Mouse (Mus musculus) cerebellum, adult (tissue): ENCODE data around the gene Tlnrd1.
A peak's percentile ranks its signal among the peaks of the same experiment; 100 is the strongest.

Source experiments
- ATAC-seq: cut with Nextera tagmentation; 2 replicates; pipeline ENCODE4 v1.9.2; 2017; ENCODE audit warnings: mild to moderate bottlenecking, moderate library complexity, mixed read lengths; ENCODE audit not compliant: insufficient number of reproducible peaks, low FRiP score, low TSS enrichment

The Tlnrd1 gene

DNA sequence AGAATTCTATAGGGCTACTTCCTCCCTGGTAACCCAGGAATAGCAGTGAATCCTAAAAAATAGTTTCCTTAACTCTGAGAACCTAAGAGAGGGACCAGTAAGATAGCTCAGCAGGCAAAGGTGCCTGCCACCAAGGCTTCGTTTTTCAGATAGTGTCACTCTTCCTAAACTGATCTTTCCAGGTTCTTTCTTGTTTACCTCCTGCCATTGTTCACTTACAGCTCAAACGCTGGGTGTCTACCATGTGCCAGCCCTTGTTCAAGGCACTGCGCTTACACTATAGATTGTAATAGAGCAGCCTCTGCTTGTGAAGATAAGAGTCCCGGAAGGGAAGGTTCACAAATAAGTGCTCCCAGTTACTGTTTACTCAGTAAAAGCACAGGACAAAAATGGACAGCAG, 1.7 kb upstream of the Tlnrd1 start:
- no peak for ATAC-seq

DNA sequence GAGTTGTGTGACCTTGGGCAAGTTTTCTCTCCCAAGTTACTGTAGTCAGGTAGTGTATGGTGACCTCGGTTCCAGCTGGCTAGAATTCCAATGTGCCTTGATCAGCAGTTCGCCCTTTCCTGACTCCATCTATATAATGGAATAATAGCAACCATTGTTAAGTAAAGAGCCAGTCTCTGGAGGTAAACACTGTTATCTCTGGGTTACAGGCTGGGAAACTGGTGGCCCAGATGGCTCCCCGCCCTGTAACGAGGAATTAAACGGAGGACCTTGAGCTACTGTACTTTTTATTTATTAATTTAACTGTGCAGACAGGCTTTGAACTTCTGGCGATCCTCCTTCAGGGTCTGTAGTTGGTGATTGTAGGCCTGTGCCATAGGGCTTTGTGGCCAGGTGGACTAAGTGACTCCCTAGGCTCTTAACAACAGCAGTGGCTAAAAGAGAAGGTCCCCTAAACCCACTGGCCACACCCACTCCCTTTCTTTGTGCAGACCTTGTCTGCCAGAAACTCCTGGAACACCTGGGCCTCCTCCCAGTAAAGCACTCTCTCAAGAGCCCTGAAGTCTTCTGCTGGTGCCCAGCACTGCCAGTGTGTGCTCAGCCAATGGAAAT, 922 bp upstream of the Tlnrd1 start:
- no peak for ATAC-seq

DNA sequence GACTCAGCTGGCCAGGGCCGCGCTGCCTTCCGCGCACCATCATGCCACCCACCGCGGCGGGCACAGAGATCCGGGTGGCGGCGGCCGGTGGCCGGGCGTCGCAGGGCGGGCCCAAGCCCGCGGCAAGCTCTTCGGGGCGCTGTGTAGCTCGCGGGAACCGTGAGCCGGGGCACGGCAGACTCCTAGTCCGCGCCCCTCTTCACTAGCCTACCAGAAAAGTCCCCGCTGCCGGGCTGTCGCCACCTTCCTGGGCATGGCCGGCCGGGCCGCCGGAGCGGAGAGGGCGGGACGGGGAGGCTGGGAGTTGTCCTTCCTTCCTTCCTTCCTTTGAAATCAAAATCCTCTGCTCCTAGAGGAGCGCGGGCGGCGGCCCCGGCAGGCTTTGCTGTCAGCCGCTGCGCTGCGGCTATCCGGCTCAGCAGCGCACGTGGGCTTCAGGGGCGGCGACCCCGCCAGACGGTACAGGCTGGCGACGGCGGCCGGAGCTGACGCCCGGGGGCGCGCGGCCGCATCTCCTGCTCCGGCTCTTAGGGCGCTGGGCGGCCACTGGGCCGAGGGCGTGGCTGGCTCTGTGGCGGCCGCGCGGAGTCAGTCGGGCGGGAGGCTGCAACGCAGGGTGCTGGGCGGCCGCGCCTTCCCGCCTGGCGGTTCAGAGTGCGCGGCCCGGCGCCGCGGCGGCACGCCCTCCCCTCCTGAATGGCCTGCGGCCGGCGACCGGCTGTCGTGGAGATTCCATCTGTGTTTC, 657 bp downstream of the Tlnrd1 start:
- ATAC-seq = peak; percentile 65

DNA sequence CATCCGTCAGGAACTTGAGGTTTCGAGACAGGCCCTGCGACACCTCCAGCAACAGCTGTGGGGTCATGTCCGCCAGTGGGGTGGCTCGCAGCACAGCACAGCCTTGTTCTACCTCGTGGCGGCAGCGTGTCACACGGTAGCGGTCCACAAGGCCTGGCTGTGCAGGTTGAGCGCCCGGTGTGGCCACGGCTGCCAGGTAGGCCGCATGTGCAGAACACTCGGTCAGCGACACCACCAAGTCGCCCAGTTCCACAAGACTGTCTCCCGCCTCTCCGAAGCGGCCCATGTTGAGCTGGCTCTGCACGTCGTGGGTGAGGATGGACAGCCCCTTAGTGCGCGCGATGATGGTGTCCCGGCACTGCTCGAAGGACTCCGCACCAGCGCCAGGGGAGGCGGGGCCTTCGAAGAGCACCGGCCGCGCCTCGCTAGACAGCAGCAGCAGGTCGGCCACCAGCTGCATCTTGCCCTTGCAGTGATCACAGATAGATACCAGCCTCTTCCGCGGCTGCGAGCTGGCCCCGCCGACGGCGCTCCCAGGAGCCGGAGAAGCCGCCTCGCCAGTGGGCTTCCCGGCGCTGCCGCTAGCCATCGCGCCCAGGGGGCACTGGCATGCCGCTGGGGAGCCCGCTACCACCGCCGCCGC, 1.4 kb downstream of the Tlnrd1 start:
- no peak for ATAC-seq

DNA sequence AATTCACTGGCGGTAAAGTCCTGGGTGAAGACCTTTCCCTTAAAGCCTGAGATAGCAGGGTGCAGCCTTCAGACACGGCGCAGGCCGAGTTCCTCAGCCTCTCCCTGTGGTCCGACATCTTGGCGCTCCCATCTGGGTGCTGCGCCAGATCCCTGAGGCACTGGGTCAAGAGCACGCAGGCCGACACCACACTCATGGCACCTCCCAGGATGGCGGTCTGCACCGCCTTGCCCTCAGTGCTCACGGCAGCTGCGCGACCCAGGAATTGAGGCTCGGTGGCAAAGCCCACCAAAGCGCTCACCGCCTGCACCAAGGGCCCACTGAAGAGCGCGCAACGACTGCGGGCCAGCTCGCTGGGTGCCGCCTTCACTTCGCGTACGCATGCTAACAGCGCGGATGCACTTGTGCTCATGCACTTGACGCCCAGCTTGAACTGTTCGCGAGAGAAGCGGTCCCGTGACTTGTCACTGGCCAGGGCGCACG, 1.9 kb downstream of the Tlnrd1 start:
- no peak for ATAC-seq

DNA sequence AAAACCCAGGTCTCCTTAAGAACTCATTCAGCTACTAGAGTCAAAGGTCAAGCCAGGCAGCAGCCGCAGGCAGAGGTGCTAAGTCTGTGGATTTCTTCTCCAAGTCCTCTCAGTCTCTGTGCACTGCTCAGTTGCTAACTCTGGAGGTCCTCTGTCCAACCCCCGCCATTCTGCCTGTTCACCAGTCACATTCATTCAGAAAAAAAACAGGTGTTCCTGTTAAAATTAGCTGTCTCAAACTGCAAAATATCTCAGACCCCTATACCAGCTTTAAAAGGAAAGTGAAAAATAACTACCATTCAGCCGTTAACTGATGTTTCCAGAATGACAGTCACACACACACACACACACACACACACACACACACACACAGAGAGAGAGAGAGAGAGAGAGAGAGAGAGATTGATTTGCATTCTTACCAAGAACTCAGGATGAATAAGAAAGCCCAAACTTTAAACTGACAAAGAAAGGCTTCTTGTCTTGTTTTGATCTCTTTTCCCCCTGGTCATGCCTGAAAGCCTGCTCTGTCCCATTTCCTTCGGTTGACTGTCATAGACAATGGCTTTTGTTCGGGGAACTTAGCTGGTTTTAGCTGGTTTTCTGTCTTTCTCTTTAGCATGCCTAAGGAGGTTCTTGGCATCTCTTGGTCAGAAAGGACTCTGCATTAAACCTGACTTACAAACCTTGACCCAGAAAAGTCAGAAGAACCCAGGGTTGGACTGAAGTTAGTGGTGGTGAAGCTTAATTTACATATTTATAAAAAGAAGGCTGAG, 5.2 kb downstream of the Tlnrd1 start:
- ATAC-seq = no peak

DNA sequence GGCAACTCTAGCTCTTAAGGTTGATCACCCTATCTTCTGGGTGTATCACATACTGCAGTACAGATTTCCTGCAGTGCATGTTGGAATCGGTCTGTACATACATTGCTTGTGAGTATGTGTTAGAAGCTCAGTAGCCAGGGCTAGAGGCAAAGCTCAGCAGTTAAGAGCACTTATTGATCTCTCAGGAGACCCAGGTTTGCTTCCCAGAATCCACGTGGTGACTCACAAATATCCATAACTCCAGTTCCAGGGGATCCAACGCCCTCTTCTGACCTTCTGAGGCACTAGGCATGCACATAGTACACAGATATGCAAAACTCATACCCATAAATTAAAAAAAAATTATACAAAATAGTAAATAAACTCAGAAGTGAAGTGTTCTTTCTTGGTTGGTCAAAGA, 7.0 kb downstream of the Tlnrd1 start:
- no peak for ATAC-seq

DNA sequence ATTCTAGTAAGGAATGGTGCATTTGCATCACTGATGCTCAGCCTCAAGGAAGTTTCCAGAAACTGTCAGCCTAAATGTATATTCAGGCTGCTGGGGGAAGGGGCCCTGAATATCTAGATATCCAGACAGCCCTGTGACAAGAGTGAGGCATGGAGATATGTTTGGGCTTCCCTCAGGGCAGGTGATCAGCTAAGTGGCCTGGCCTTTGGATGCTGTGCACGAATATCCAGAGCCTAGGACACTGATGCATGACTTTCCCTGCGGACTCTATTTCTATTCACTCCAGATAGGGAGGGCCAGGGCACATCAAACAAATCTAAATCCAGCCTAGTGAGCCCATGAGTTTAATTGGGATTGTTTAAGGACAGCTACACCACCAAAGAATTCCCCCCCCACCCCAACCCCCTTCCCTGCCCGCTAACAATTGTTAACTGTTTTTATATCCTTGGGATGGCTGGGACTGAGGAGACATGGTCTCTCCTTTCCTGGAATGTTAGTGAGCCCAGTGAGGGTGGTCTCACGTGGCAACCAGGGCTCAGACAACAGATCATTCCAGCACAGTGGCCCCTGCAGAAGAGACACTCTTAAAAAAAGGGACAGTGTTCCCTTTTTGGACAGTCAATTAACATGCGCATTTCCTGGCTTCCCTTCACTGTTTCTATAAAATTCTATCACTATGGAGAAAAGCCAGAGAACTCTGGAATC, 14.1 kb downstream of the Tlnrd1 start:
- no peak for ATAC-seq

DNA sequence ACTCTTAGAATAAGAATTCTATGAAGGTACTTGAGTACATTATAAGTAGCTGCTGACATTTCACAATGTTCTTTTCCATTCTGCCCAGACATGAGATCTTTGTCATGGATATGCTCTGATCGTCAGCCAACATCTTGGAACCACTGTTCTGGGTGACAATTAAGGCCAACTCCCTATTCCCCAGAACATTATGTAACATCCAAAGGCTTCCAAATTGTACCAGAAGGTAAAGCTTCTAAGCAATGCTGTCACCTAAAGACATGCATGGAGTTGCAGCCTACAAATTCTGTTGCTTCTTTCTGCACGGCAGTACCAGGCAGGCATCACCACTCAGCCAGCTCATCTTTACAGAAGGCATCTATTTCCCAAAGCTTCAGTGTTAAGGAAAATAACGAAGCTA, 15.9 kb downstream of the Tlnrd1 start:
- ATAC-seq = no peak

DNA sequence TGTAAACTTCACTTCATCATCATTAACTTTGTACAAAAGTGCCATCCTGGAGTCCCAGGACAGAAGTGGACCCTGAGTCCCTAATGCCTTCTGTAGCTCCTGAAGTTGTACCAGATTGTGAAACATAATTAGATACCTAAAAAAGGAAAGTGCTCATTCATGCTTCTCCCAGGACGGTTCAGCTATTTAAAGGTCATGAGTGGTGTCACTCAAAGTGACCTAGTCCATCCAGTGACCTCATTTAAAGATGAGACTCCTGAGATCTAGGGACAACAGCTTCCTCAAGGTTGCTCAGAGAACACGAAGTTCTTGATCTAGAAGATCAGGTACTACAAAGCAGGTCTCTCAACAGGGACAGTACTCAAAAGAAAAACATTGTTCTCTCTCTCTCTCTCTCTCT, 20.6 kb downstream of the Tlnrd1 start:
- ATAC-seq = no peak

DNA sequence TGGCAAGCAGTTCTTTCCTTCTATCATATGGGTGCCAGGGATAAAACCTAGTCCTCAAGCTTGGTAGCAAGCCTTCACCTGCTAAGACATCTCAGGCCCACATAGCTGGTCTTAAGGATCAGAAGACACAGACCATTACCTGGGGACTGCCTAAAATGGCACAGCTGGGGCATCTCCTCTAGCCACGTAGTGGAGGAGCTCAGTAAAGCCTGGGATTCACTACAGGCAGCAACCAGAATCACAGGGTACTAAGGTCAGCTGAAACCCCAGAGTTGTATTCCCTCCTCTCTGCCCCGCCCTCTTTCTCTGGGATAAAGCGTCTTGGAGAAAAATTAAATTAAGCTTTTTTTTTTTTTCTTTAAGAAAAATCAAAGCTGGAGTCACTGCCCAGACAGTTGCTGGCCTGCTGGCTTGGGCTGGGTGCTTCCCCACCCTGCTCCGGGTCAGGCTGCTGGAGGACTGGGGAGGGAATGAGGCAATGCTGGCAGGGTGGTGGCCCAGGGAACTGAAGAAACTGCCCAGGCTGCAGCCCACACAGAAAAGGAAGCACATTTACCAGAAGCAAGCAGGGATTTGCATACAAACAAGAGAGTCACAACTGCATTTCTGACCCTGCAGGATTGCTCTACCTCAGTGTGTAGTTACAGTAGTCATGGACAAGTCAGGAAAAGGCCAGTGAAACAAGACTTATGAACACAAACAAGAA, 24.6 kb downstream of the Tlnrd1 start:
- no peak for ATAC-seq

DNA sequence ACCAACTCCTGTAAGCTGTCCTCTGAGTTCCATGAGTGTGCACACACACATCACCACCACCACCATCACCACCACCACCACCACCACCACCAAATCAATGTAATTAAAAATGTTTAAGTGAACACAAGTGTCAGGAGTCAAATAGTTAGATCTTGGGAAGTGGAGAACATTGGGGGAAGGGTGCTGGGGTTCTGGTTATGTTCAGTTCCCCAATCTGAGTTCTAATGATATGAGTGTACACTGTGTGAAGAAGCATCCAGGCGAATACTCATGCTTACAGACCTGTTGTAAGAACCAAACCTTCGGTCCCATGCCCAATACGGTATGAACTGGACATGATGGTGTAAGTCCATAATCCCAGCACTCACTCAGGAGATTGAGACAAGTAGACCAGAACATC, 26.2 kb downstream of the Tlnrd1 start:
- no peak for ATAC-seq

DNA sequence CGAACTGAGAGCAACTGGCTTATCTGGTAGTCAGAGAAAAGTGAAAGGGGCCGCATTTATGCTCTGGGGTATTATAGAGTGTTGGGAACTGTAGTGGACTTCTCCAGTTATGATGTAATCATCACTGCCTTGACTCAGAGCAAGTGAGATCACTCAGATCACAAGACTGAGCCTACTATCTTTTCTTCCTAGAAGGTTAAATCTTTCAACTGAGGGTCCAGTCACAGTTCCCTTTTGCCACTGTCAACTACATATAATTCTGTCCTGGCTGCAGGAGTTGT, 27.0 kb downstream of the Tlnrd1 start:
- ATAC-seq = no peak

DNA sequence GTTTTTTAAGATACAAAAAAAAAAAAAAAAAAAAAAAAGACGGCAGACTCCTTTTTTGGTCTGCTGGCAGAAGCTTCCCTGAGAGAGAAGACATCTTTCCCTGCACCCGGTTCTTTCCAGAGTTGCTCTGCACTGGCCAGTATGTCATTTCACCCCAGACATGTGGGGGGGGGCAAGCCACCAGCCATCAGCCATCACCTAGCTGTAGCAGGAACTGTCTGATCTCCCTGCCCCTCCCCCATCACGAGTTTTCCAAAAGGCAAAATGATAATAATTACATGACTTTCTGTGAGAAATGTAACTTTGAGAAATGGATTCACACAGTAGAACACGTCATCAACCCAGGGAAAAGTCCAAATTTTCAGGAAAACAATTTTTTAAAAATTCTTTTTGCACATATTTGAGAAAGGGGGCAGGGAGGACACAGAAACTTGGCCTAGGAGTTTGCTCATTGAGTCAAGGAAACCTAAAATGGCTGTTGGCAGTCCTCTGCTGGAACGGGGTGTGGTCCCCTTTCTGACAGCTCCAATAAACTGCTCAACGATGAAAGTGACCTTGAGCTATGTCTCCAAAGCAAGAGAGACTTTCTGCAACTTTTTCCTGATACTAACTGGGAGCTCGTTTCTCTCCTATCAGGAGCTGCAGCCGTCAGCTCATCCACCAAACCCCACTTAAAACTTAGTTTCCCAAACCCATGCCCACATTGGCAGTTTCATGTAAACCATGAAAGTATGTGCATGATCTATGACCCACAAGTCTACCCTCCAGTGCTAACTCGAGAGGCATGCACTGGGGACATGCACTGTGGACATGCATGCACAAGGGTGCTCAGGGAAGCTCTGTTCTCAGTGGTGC, 27.5 kb downstream of the Tlnrd1 start:
- no peak for ATAC-seq

DNA sequence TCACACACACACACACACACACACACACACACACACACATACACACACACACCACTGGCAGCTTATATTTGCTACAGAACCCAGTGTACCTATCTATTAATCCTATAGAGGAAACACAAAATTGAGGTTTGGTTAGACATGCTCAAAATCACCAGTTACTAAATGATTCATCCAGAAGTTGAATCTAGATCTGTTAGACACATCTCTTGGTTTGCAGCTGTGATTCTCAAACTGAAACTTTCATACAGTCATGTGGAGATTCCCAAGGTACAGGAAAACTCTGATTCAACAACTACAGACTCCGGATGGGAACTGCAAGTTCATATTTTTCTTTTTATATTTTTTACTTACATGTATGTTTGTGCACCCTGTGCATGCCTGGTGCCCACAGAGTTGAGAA, 28.9 kb downstream of the Tlnrd1 start:
- ATAC-seq = no peak

DNA sequence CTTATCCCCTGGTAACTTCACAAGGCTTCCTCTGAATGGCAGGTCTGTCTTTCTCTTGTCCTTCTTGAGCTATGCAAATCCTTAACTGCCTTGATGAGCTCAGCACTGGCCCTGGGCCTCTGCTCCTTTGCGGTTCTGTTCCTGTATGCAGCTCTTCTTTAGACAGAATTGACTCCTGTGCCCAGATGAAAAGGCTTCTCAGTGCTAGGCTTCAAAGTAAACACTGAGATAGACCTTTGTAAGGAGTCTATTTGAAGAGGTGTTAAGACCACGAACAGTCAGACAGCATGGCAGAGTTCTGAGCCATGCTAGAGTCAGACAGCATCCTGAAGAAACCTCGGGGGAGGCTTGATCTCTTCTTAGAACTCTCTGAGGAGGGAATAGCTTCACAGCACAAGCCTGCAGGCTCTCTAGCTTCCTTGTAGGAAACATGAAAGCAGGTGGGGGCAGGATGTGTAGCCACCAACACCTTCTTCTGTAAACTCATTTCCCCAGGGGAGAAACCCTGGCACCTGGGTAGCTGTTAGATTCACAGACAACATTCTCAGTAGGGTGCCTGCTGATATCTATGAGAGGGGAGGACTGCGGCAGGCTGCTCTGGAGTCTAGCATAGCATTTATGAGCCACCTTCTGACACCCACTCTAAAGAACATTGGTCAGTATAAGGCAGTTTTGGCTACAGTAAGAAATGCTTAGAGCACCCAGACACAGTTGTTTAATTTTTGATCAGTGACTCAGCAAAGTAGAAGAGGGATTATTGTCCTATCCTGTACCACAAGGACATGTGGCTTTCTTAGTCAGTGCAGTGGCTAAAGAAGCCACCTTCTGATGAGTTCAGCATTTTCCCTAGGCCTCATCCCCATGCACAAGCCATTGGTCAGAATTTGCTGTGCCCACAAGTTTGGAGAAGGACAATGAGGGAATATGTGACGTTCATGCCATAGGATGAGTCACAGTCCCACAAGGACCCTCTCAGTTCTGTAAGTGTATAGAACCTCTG, 31.4 kb downstream of the Tlnrd1 start:
- no peak for ATAC-seq

DNA sequence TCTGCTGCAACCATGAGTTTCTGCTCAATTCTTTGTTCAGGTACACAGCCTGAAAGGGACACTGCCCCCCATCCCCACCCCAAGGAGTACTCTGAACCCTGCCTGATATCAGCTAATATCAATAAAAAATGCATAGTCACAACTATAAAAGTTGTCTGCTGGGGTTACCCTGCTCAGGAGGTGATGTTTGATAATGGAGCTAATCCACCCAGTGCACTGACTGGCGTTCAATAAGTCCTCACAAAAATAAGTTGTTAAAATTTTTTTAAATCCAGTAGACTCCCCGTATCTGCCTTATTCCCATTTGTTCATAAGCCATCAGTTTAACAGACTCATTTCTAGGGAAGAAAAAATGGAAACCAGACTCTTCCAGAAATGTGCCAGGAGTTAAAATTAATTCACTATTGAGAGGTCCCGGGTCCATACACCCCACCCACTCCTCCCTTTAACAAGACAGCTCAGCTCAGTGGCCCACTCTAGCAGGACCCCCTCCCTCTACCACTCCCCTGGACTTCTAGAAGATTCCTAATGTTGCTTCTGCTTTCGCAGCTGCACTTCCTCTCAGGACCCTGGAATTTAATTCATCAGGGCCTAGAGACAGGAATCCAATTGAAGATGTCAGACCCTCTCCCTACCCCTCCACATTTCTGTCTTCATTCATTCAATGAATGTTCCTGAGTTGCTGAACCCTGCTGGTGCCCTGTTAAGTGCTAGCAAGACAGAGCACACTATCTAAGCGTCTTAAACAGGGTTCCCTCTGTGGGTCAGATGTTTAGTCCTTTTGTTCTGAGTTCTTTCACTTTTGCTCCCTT, 32.3 kb downstream of the Tlnrd1 start:
- no peak for ATAC-seq
